Mouse (Mus musculus): ENCODE measurements around the gene Prkce.

Prkce gene

GRCm38 (mm10) chr17:86551995-86552394, 384.4 kb downstream of the Prkce start:
- DNase-seq (ENCODE audit: low read depth, low spot score) = no peak

DNA sequence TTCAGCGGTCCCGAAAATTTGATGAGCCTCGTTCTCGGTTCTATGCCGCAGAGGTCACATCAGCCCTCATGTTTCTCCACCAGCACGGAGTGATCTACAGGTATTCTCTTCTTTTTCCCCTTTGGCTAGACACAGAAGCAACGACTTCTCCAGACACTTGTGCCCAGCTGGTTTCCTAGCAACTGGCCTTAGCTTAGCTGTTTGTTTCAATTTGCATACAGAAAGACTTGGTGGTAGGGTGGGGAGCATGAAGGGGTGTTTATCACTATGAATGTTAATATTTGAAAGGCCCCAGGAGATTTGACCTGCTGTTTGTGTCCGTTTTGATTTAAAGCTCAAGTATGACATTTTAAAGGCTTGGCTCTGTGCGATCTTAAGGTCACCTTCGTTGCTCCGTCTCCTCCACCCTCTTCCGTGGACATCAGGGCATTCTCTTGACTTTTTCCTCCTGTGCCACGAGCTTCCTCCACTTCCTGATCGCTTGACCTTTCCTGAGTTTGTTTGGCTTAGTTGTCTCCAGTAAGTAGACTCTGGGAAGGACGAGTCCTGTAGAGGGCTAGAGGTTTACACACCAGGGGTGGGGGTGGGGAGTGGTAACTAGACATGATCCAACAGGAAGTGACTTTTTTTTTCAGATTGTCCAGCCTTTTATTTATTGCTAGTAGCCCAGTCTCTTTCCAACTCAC, 391.8 kb downstream of the Prkce start:
- no peak for DNase-seq (ENCODE audit: low read depth, low spot score)

- no peak for DNase-seq (ENCODE audit: low read depth, low spot score)
These were observed 392.9 kb downstream of the Prkce start for GRCm38 (mm10) chr17:86560499-86560898.

DNA sequence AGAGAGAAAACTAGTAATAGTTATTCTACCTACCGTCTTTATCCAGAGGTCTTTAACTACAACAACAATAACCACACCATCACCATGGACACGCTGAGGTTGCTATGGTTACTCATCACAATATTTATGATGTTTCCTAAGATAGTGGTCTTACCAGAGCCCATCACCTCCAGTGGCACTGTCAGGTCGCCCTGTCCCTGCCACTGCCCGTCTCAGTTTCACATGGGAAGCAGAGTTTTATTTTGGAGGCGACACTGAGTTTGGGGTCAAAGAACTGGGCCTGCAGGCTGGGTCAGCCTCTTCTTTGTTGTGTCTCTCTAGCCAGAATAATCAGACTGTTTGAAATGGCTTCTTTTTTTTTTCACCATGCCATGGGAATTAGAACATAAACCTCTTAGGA, 402.9 kb downstream of the Prkce start:
- no peak for DNase-seq (ENCODE audit: low read depth, low spot score)

DNA sequence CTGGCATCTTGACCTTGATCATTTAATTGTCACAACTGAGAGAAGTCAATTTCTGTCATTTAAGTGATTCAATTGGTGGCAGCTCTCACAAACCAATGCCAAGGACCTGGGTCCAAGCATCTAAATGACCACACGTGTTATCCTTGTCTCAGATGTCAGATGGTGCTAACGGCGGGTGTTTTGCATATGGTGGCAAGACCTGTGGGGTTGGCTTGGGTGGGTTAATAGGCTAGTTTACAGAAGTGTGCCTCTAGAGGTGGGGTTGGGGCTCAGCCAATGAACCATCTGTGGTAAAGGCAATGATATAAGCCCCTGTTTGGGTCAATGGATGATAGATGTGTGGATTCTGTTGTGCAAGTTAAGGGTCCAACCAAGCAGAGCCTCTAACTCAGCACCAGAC, 403.7 kb downstream of the Prkce start:
- no peak for DNase-seq (ENCODE audit: low read depth, low spot score)

DNA sequence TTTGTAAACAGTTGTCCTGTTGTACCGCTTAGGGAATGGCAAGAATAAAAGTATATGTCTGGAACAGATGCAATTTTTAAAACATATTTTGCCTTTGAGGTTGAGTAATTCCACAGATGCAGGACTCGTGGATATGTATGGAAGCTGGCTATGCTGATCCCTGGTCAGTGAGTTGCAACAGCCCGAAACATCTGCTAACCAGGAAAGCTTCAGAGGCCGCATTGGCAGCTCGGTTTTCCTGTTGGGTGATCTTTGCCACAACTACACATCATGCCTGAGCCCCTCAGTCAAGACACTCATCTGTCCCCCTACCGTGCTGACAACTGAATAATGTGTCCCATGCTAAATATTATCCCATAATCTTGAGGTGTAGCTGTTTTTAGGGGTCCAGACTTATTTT, 404.6 kb downstream of the Prkce start:
- no peak for DNase-seq (ENCODE audit: low read depth, low spot score)

DNA sequence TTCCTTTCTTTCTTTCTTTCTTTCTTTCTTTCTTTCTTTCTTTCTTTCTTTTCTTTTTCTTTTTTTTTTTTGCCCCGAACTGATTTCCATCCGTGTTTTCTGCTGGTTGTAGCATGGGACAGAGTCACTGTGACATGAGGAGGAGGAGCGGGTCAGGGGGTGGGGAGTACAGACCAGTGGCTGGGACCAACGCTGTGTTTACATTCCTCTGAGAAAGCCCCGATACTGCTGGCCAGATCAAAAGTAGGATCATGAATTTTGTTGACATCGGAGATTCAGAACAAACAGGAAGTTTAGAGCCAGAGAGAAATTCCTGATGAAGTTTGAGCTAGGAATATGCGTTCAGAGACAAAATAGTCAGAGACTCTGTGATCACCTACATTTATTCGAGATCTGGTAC, 405.0 kb downstream of the Prkce start:
- DNase-seq (ENCODE audit: low read depth, low spot score) = no peak

- no peak for DNase-seq (ENCODE audit: low read depth, low spot score)
These were observed 406.1 kb downstream of the Prkce start for GRCm38 (mm10) chr17:86573596-86574248.

DNA sequence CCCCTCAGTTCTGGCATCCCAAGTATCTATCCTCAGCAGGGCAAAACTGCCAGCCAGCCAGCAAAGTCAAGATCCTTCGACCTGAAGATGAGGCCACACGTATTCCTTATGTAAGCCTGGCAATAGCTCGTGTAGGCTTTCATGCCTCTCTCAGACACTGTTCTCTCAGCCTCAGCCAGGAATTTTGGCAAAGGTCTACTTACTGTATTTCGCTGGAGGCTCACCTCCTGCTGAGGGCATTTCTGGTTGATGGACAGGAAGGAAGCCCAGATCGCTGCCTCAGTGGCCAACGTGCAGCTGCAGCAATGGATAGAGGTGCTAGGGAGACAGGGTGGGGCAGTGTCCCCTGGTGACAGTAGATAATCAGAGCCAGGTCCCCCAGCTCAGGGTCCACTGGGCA, 413.1 kb downstream of the Prkce start:
- DNase-seq (ENCODE audit: low read depth, low spot score) = no peak

DNA sequence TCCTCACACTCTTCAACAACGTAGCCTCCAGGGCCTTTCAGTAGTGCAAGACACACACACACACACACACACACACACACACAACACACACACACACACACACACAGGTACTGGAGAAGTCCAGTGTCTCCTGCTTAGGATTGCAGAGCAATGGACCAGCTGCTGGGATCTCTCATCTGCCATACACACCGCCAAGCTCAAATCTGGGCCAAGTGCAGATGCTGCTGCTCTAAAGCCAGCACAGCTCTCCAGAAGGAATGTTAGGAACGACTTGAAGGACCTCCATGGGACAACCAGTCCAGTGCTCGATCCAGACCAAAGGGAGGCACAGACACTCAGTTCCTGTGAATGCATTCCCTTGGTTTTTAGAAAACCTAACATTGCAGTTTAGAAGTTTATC, 414.8 kb downstream of the Prkce start:
- DNase-seq (ENCODE audit: low read depth, low spot score) = no peak

GRCm38 (mm10) chr17:86586441-86586840, 418.9 kb downstream of the Prkce start:
- DNase-seq (ENCODE audit: low read depth, low spot score) = no peak

GRCm38 (mm10) chr17:86588704-86589449, 421.3 kb downstream of the Prkce start:
- DNase-seq (ENCODE audit: low read depth, low spot score) = no peak

DNA sequence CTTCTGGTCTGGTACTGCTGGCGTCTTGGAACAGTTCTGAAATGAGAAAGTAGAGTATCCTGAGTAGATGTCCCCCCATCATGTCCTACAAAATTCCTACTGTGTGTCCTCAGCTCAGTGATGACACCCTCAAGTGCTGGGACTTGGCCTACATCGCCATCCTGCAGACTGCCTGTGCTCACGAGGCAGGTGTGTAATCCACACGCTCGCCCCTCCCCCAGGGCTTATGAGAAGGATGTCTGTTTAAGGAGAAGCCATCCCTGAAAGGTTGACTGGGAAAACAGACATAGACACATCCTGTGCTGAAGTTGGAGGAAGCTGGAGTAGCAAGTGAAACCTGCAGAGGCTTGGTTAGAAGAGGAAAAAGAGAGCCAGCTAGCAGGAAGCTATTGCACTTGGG, 422.1 kb downstream of the Prkce start:
- no peak for DNase-seq (ENCODE audit: low read depth, low spot score)

GRCm38 (mm10) chr17:86591241-86591640, 423.7 kb downstream of the Prkce start:
- no peak for DNase-seq (ENCODE audit: low read depth, low spot score)

GRCm38 (mm10) chr17:86592991-86593586, 425.5 kb downstream of the Prkce start:
- DNase-seq (ENCODE audit: low read depth, low spot score) = no peak

GRCm38 (mm10) chr17:86595526-86595925, 427.9 kb downstream of the Prkce start:
- DNase-seq (ENCODE audit: low read depth, low spot score) = peak; percentile 31

DNA sequence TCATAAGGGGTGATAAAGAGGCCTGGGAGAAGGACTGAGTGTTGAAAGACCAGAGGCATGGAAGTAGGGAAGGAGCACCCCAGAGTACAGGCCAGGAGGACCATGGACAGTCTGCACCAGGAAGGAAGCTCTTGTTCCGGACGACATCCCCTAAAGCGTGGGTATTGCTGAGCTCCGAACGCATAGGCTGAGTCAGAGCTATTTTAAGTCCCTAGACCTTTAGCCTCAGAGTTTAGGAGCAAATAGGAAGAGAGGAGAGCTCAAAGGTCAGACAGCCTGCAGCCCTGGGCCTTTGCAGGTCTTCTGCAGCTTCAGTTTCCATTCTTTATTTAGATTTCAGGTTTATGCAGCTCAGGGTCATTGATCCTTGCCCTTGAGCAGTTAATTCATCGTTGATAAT, 433.5 kb downstream of the Prkce start:
- DNase-seq (ENCODE audit: low read depth, low spot score) = no peak

- no peak for DNase-seq (ENCODE audit: low read depth, low spot score)
These were observed 434.3 kb downstream of the Prkce start for GRCm38 (mm10) chr17:86601901-86602300.

DNA sequence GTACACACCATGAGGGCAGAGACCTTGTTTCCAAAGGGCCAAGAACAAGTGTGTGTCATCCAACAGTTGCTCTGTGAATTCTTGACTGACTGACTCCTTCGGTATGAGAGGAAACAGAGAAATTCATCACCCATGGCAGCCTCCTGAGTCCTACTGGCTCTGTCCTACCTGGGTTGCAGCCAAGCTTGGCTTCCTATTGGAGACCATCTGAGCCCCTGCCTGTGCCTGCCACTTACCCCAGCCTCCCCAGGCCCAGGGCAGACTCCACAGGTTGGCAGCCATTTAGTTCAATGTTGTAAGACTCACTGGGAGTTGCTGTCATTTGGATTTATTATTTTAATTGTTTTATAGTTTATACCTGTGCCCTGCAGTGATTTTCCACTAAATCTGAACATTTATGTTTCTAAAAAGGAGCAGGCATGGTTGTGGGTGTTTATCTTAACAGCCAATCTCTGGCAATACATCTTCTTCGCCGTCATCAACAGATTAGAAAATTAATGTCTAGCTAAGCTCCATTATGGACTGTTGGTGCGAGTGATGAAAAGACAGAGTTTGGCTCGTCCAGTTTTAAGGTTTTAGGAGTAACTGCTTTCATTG, 436.4 kb downstream of the Prkce start:
- no peak for DNase-seq (ENCODE audit: low read depth, low spot score)

GRCm38 (mm10) chr17:86607981-86608380, 440.4 kb downstream of the Prkce start:
- DNase-seq (ENCODE audit: low read depth, low spot score) = no peak

- no peak for DNase-seq (ENCODE audit: low read depth, low spot score)
These were observed 442.8 kb downstream of the Prkce start for GRCm38 (mm10) chr17:86610271-86610969.
